Mouse (Mus musculus): ENCODE results near the gene Elovl5. TPM values are rescaled to one million over a fixed set of nuclear protein-coding genes. Genes with fewer than 3 reads are reported as not detected.
A peak's percentile ranks its signal among the peaks of the same experiment; 100 is the strongest.

Elovl5 gene
- polyA plus RNA-seq, 1 experiment from 2014 or later, result 101 TPM

- H3K4me2 ChIP-seq (ENCODE audit: low read depth, low read length, severe bottlenecking), result no peak overlapping the region
- no peaks in the 10 kb centered on the region for H3K36me3 ChIP-seq (ENCODE audit: control insufficient read depth, insufficient read depth, low read length)
- DNase-seq (ENCODE audit: low spot score) (no peak), ATAC-seq (replicated peaks; ENCODE audit: low FRiP score) (no peak)
- no peaks in the 10 kb centered on the region for H3K9me3 ChIP-seq (ENCODE audit: control insufficient read depth, low read length)
- WGBS, result 73% methylated on average over 4 of the region's 4 CpGs
- H3K4me3 ChIP-seq (ENCODE audit: low read depth, low read length), result no peak overlapping the region
- peaks cover 4% of the 10 kb centered on the region for H3K4me1 ChIP-seq (replicated peaks; ENCODE audit: control insufficient read depth, insufficient read depth, low read length)
- no peak overlapping the region for H3K27ac ChIP-seq (ENCODE audit: low read depth, low read length)
- no peaks in the 10 kb centered on the region for H3K27me3 ChIP-seq (ENCODE audit: control insufficient read depth, insufficient read depth, low read length)
- no peak overlapping the region for H3K9ac ChIP-seq (ENCODE audit: low read length)
Measured at GRCm38 (mm10) chr9:77914616-77915015, 2.5 kb upstream of the Elovl5 start.

- no peak overlapping the region for H3K9ac ChIP-seq (ENCODE audit: low read length)
- no peak overlapping the region for H3K27ac ChIP-seq (ENCODE audit: low read depth, low read length)
- no peaks in the 10 kb centered on the region for H3K9me3 ChIP-seq (ENCODE audit: control insufficient read depth, low read length)
- H3K4me1 ChIP-seq (replicated peaks; ENCODE audit: control insufficient read depth, insufficient read depth, low read length), result peaks cover 6% of the 10 kb centered on the region
- no peak overlapping the region for H3K4me2 ChIP-seq (ENCODE audit: low read depth, low read length, severe bottlenecking)
- H3K4me3 ChIP-seq (ENCODE audit: low read depth, low read length), result no peak overlapping the region
- DNase-seq (ENCODE audit: low spot score) (no peak), ATAC-seq (replicated peaks; ENCODE audit: low FRiP score) (no peak)
- no peaks in the 10 kb centered on the region for H3K36me3 ChIP-seq (ENCODE audit: control insufficient read depth, insufficient read depth, low read length)
- no peaks in the 10 kb centered on the region for H3K27me3 ChIP-seq (ENCODE audit: control insufficient read depth, insufficient read depth, low read length)
- WGBS, result 51% methylated on average over 4 of the region's 4 CpGs
Measured at GRCm38 (mm10) chr9:77915791-77916190, 1.4 kb upstream of the Elovl5 start.

- ATAC-seq (replicated peaks; ENCODE audit: low FRiP score), result peak; percentile 66
Measured at GRCm38 (mm10) chr9:77917622-77918131, 513 bp downstream of the Elovl5 start.

GRCm38 (mm10) chr9:77918211-77918610 lies 1.0 kb downstream of the Elovl5 start:
- 28% methylated on average over 10 of the region's 10 CpGs for WGBS
- H3K4me1 ChIP-seq (replicated peaks; ENCODE audit: control insufficient read depth, insufficient read depth, low read length), result peaks cover 8% of the 10 kb centered on the region
- no peaks in the 10 kb centered on the region for H3K9me3 ChIP-seq (ENCODE audit: control insufficient read depth, low read length)
- H3K36me3 ChIP-seq (ENCODE audit: control insufficient read depth, insufficient read depth, low read length), result no peaks in the 10 kb centered on the region
- H3K4me2 ChIP-seq (ENCODE audit: low read depth, low read length, severe bottlenecking), result peak overlapping the region; percentile 73
- H3K27me3 ChIP-seq (ENCODE audit: control insufficient read depth, insufficient read depth, low read length), result no peaks in the 10 kb centered on the region
- H3K27ac ChIP-seq (ENCODE audit: low read depth, low read length), result no peak overlapping the region
- DNase-seq (ENCODE audit: low spot score) (no peak), ATAC-seq (replicated peaks; ENCODE audit: low FRiP score) (no peak)
- H3K9ac ChIP-seq (ENCODE audit: low read length), result peak overlapping the region; percentile 86
- peak overlapping the region; percentile 84 for H3K4me3 ChIP-seq (ENCODE audit: low read depth, low read length)

More at GRCm38 (mm10) chr9:77917622-77918131, 513 bp downstream of the Elovl5 start:
- H3K9ac ChIP-seq (ENCODE audit: low read length), result peak overlapping the region; percentile 86
- H3K4me3 ChIP-seq (ENCODE audit: low read depth, low read length), result peak overlapping the region; percentile 84
- peak overlapping the region; percentile 73 for H3K4me2 ChIP-seq (ENCODE audit: low read depth, low read length, severe bottlenecking)
- no peak for DNase-seq (ENCODE audit: low spot score)
- WGBS, result under 1% methylated on average over 45 of the region's 45 CpGs
- no peaks in the 10 kb centered on the region for H3K9me3 ChIP-seq (ENCODE audit: control insufficient read depth, low read length)
- peak overlapping the region; percentile 81 for H3K27ac ChIP-seq (ENCODE audit: low read depth, low read length)
- no peaks in the 10 kb centered on the region for H3K36me3 ChIP-seq (ENCODE audit: control insufficient read depth, insufficient read depth, low read length)
- peaks cover 8% of the 10 kb centered on the region for H3K4me1 ChIP-seq (replicated peaks; ENCODE audit: control insufficient read depth, insufficient read depth, low read length)
- no peaks in the 10 kb centered on the region for H3K27me3 ChIP-seq (ENCODE audit: control insufficient read depth, insufficient read depth, low read length)

- no peak for DNase-seq (ENCODE audit: low spot score)
- 84% methylated on average over 5 of the region's 5 CpGs for WGBS
- no peak overlapping the region for H3K27ac ChIP-seq (ENCODE audit: low read depth, low read length)
- H3K9ac ChIP-seq (ENCODE audit: low read length), result no peak overlapping the region
- no peak overlapping the region for H3K4me3 ChIP-seq (ENCODE audit: low read depth, low read length)
- peaks cover 8% of the 10 kb centered on the region for H3K4me1 ChIP-seq (replicated peaks; ENCODE audit: control insufficient read depth, insufficient read depth, low read length)
- H3K36me3 ChIP-seq (ENCODE audit: control insufficient read depth, insufficient read depth, low read length), result no peaks in the 10 kb centered on the region
- H3K4me2 ChIP-seq (ENCODE audit: low read depth, low read length, severe bottlenecking), result no peak overlapping the region; the same call in 1 of the 2 replicates
- no peaks in the 10 kb centered on the region for H3K27me3 ChIP-seq (ENCODE audit: control insufficient read depth, insufficient read depth, low read length)
- ATAC-seq (replicated peaks; ENCODE audit: low FRiP score), result no peak
- no peaks in the 10 kb centered on the region for H3K9me3 ChIP-seq (ENCODE audit: control insufficient read depth, low read length)
Measured at GRCm38 (mm10) chr9:77918961-77919670, 2.0 kb downstream of the Elovl5 start.

GRCm38 (mm10) chr9:77920481-77920880 lies 3.3 kb downstream of the Elovl5 start:
- H3K27ac ChIP-seq (ENCODE audit: low read depth, low read length), result no peak overlapping the region
- DNase-seq (ENCODE audit: low spot score) (no peak), ATAC-seq (replicated peaks; ENCODE audit: low FRiP score) (no peak)
- peaks cover 8% of the 10 kb centered on the region for H3K4me1 ChIP-seq (replicated peaks; ENCODE audit: control insufficient read depth, insufficient read depth, low read length)
- no peak overlapping the region for H3K4me2 ChIP-seq (ENCODE audit: low read depth, low read length, severe bottlenecking)
- H3K9ac ChIP-seq (ENCODE audit: low read length), result no peak overlapping the region
- no peaks in the 10 kb centered on the region for H3K36me3 ChIP-seq (ENCODE audit: control insufficient read depth, insufficient read depth, low read length)
- H3K4me3 ChIP-seq (ENCODE audit: low read depth, low read length), result no peak overlapping the region
- H3K27me3 ChIP-seq (ENCODE audit: control insufficient read depth, insufficient read depth, low read length), result no peaks in the 10 kb centered on the region
- H3K9me3 ChIP-seq (ENCODE audit: control insufficient read depth, low read length), result no peaks in the 10 kb centered on the region
- WGBS, result 79% methylated on average over 3 of the region's 3 CpGs

GRCm38 (mm10) chr9:77921366-77922260 lies 4.4 kb downstream of the Elovl5 start:
- H3K4me1 ChIP-seq (replicated peaks; ENCODE audit: control insufficient read depth, insufficient read depth, low read length), result peaks cover 8% of the 10 kb centered on the region
- H3K36me3 ChIP-seq (ENCODE audit: control insufficient read depth, insufficient read depth, low read length), result no peaks in the 10 kb centered on the region
- DNase-seq (ENCODE audit: low spot score), result no peak
- H3K4me3 ChIP-seq (ENCODE audit: low read depth, low read length), result no peak overlapping the region
- H3K27ac ChIP-seq (ENCODE audit: low read depth, low read length), result no peak overlapping the region
- H3K27me3 ChIP-seq (ENCODE audit: control insufficient read depth, insufficient read depth, low read length), result no peaks in the 10 kb centered on the region
- no peak overlapping the region for H3K9ac ChIP-seq (ENCODE audit: low read length)
- WGBS, result 88% methylated on average over 17 of the region's 18 CpGs
- no peak for ATAC-seq (replicated peaks; ENCODE audit: low FRiP score)
- no peak overlapping the region for H3K4me2 ChIP-seq (ENCODE audit: low read depth, low read length, severe bottlenecking)
- H3K9me3 ChIP-seq (ENCODE audit: control insufficient read depth, low read length), result no peaks in the 10 kb centered on the region

- no peak overlapping the region for H3K9ac ChIP-seq (ENCODE audit: low read length)
- H3K36me3 ChIP-seq (ENCODE audit: control insufficient read depth, insufficient read depth, low read length), result no peaks in the 10 kb centered on the region
- ATAC-seq (replicated peaks; ENCODE audit: low FRiP score), result no peak
- no peaks in the 10 kb centered on the region for H3K9me3 ChIP-seq (ENCODE audit: control insufficient read depth, low read length)
- DNase-seq (ENCODE audit: low spot score), result no peak
- no peak overlapping the region for H3K4me3 ChIP-seq (ENCODE audit: low read depth, low read length)
- H3K4me2 ChIP-seq (ENCODE audit: low read depth, low read length, severe bottlenecking), result no peak overlapping the region
- 88% methylated on average over 8 of the region's 8 CpGs for WGBS
- no peaks in the 10 kb centered on the region for H3K27me3 ChIP-seq (ENCODE audit: control insufficient read depth, insufficient read depth, low read length)
- H3K4me1 ChIP-seq (replicated peaks; ENCODE audit: control insufficient read depth, insufficient read depth, low read length), result peaks cover 3% of the 10 kb centered on the region; the same call in 1 of the 2 replicates
- no peak overlapping the region for H3K27ac ChIP-seq (ENCODE audit: low read depth, low read length)
Measured at GRCm38 (mm10) chr9:77923774-77924173, 6.6 kb downstream of the Elovl5 start.
